Mouse (Mus musculus): ENCODE results near the gene Top2a. TPM values are rescaled to one million over a fixed set of nuclear protein-coding genes. Genes with fewer than 3 reads are reported as not detected.

Top2a gene
- polyA plus RNA-seq, 1 experiment: 12.1 TPM

DNA sequence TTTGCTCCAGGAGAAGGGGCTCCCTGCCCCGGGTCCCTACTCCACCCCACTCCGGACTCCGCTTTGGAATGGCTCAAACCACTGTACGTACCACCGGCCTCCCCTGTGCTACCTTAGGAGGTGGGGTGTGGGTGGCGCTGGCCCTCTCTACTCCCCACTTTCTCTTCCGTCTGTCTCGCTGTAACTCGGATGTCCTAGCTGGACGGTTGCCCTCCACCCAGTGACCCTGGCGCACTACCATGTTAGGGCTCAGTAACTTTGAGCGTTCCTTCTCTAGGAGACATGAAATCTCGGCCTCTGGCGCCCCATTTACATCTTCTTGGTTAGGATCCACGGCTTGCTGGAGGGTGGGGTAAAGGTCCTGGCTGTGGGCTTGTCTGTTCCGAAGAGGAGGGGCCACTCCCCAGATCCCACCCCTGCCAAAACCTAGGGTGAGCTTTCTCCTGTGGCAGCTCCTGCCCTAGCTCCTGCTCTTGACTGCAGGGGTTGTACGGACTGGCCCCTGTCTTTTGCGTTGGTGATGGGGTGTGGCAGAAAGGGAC is 62.9 kb downstream of the Top2a start:
- Histone ChIP-seq H3K4me1 (peaks cover 49% of the 10 kb centered on the region), H3K4me3 (replicated peaks) (peak overlapping the region; percentile 93), H3K36me3 (replicated peaks; ENCODE audit: low read length) (no peaks in the 10 kb centered on the region), H3K27me3 (replicated peaks) (peaks cover 93% of the 10 kb centered on the region), H3K9me3 (no peaks in the 10 kb centered on the region)
- TF ChIP-seq GATA1 (IDR thresholded peaks at IDR 0.05; ENCODE audit: borderline replicate concordance, low read length) (no peak), FLI1 (IDR thresholded peaks at IDR 0.05; ENCODE audit: low read length) (no peak)

GRCm38 (mm10) chr11:98960313-98960906 is 63.6 kb downstream of the Top2a start:
- peaks cover 52% of the 10 kb centered on the region for H3K4me1 ChIP-seq
- H3K36me3 ChIP-seq (replicated peaks; ENCODE audit: low read length): no peaks in the 10 kb centered on the region
- no peaks in the 10 kb centered on the region for H3K9me3 ChIP-seq
- peaks cover 91% of the 10 kb centered on the region for H3K27me3 ChIP-seq (replicated peaks)
- H3K4me3 ChIP-seq (replicated peaks): peak overlapping the region; percentile 93
- no peak for TF ChIP-seq FLI1 (IDR thresholded peaks at IDR 0.05; ENCODE audit: low read length)
- TF ChIP-seq GATA1 (IDR thresholded peaks at IDR 0.05; ENCODE audit: borderline replicate concordance, low read length): no peak

GRCm38 (mm10) chr11:98959437-98960312 is 64.3 kb downstream of the Top2a start:
- TF ChIP-seq GATA1 (IDR thresholded peaks at IDR 0.05; ENCODE audit: borderline replicate concordance, low read length): no peak
- no peak for TF ChIP-seq FLI1 (IDR thresholded peaks at IDR 0.05; ENCODE audit: low read length)
- Histone ChIP-seq H3K36me3 (replicated peaks; ENCODE audit: low read length) (no peaks in the 10 kb centered on the region), H3K4me3 (replicated peaks) (peak overlapping the region; percentile 93), H3K9me3 (no peaks in the 10 kb centered on the region), H3K4me1 (peaks cover 59% of the 10 kb centered on the region), H3K27me3 (replicated peaks) (peaks cover 91% of the 10 kb centered on the region)

DNA sequence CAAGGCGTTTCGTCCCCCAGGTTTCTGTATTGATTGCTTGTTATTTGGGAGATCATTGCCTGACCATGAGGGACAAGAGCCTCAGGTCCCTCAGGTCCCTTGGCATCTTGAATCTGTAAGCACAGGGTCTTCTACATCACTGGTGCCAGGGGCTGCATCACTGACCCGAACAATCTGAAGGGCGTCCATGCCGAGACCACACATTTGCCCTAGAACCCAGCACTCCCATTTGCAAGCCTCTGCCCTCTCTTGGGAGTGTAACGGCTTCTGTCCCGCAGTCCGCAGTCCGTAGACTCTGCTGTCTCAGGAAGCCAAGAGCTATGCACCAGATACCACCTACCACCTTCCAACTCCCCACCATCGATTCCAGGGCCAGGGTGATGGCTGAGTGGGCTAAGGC is 67.6 kb downstream of the Top2a start:
- H3K36me3 ChIP-seq (replicated peaks; ENCODE audit: low read length): no peaks in the 10 kb centered on the region
- H3K4me1 ChIP-seq: peaks cover 58% of the 10 kb centered on the region
- no peak overlapping the region for H3K4me3 ChIP-seq (replicated peaks)
- H3K9me3 ChIP-seq: no peaks in the 10 kb centered on the region
- TF ChIP-seq FLI1 (IDR thresholded peaks at IDR 0.05; ENCODE audit: low read length) (no peak), GATA1 (IDR thresholded peaks at IDR 0.05; ENCODE audit: borderline replicate concordance, low read length) (no peak)
- peaks cover 75% of the 10 kb centered on the region for H3K27me3 ChIP-seq (replicated peaks)

- Histone ChIP-seq H3K9me3 (no peaks in the 10 kb centered on the region), H3K27me3 (replicated peaks) (peaks cover 75% of the 10 kb centered on the region), H3K4me3 (replicated peaks) (no peak overlapping the region), H3K4me1 (peaks cover 56% of the 10 kb centered on the region), H3K36me3 (replicated peaks; ENCODE audit: low read length) (no peaks in the 10 kb centered on the region)
- TF ChIP-seq GATA1 (IDR thresholded peaks at IDR 0.05; ENCODE audit: borderline replicate concordance, low read length): no peak
- TF ChIP-seq FLI1 (IDR thresholded peaks at IDR 0.05; ENCODE audit: low read length): no peak
These were observed 68.2 kb downstream of the Top2a start for GRCm38 (mm10) chr11:98955707-98956235.

- Histone ChIP-seq H3K4me3 (replicated peaks) (peak overlapping the region; percentile 64), H3K4me1 (peaks cover 56% of the 10 kb centered on the region), H3K9me3 (no peaks in the 10 kb centered on the region), H3K36me3 (replicated peaks; ENCODE audit: low read length) (no peaks in the 10 kb centered on the region), H3K27me3 (replicated peaks) (peaks cover 75% of the 10 kb centered on the region)
- TF ChIP-seq FLI1 (IDR thresholded peaks at IDR 0.05; ENCODE audit: low read length): no peak
- TF ChIP-seq GATA1 (IDR thresholded peaks at IDR 0.05; ENCODE audit: borderline replicate concordance, low read length): no peak
These were observed 68.9 kb downstream of the Top2a start for GRCm38 (mm10) chr11:98954801-98955706.

GRCm38 (mm10) chr11:98954373-98954772 is 69.6 kb downstream of the Top2a start:
- Histone ChIP-seq H3K4me1 (peaks cover 56% of the 10 kb centered on the region), H3K27me3 (replicated peaks) (peaks cover 75% of the 10 kb centered on the region), H3K36me3 (replicated peaks; ENCODE audit: low read length) (no peaks in the 10 kb centered on the region), H3K4me3 (replicated peaks) (no peak overlapping the region), H3K9me3 (no peaks in the 10 kb centered on the region)
- TF ChIP-seq GATA1 (IDR thresholded peaks at IDR 0.05; ENCODE audit: borderline replicate concordance, low read length) (no peak), FLI1 (IDR thresholded peaks at IDR 0.05; ENCODE audit: low read length) (no peak)

- Histone ChIP-seq H3K36me3 (replicated peaks; ENCODE audit: low read length) (no peaks in the 10 kb centered on the region), H3K4me3 (replicated peaks) (peak overlapping the region; percentile 59), H3K9me3 (no peaks in the 10 kb centered on the region), H3K27me3 (replicated peaks) (peaks cover 76% of the 10 kb centered on the region), H3K4me1 (peaks cover 57% of the 10 kb centered on the region)
- no peak for TF ChIP-seq GATA1 (IDR thresholded peaks at IDR 0.05; ENCODE audit: borderline replicate concordance, low read length)
- TF ChIP-seq FLI1 (IDR thresholded peaks at IDR 0.05; ENCODE audit: low read length): no peak
These were observed 70.1 kb downstream of the Top2a start for GRCm38 (mm10) chr11:98953835-98954320.

- Histone ChIP-seq H3K9me3 (no peaks in the 10 kb centered on the region), H3K4me3 (replicated peaks) (no peak overlapping the region), H3K27me3 (replicated peaks) (peaks cover 78% of the 10 kb centered on the region), H3K4me1 (peaks cover 62% of the 10 kb centered on the region), H3K36me3 (replicated peaks; ENCODE audit: low read length) (no peaks in the 10 kb centered on the region)
- TF ChIP-seq FLI1 (IDR thresholded peaks at IDR 0.05; ENCODE audit: low read length): no peak
- no peak for TF ChIP-seq GATA1 (IDR thresholded peaks at IDR 0.05; ENCODE audit: borderline replicate concordance, low read length)
These were observed 70.6 kb downstream of the Top2a start for GRCm38 (mm10) chr11:98953361-98953760.
